Mouse (Mus musculus) adipocyte (in vitro differentiated cells): ENCODE measurements at regions not wholly inside any gene's neighbourhood (a gene's known extent, or its start where the extent isn't known, plus 50 kb on each side); places are given as distances from the start of the nearest gene placed in this dataset.

Experiments
- DNase-seq: peaks from one replicate; pipeline ENCODE4 v3.0.0-alpha.2; 2016; ENCODE audit warnings: low spot score

GRCm38 (mm10) chr13:37710913-37711312 lies 67.3 kb upstream of the Rreb1 start:
- DNase-seq, result no peak

- no peak for DNase-seq
Measured at GRCm38 (mm10) chr13:37712908-37713496, 65.2 kb upstream of the Rreb1 start.

- DNase-seq, result peak; percentile 18
Measured at GRCm38 (mm10) chr13:37715058-37715712, 63.0 kb upstream of the Rreb1 start.

- DNase-seq, result no peak
Measured at GRCm38 (mm10) chr13:37715770-37716693, 62.2 kb upstream of the Rreb1 start.

GRCm38 (mm10) chr13:37717793-37718192 lies 60.4 kb upstream of the Rreb1 start:
- DNase-seq, result no peak

GRCm38 (mm10) chr13:37718364-37718763 lies 59.8 kb upstream of the Rreb1 start:
- peak; percentile 12 for DNase-seq
